Mouse (Mus musculus) myocyte (in vitro differentiated cells): ENCODE results near the gene Sectm1a.

Experiments
- CEBPB ChIP-seq: IDR thresholded peaks from 2 replicates; pipeline ENCODE4 v1.6.1; 2011; ENCODE audit warnings: mild to moderate bottlenecking, moderate library complexity; ENCODE audit not compliant: poor library complexity, insufficient read depth, severe bottlenecking
- MAX ChIP-seq: IDR thresholded peaks from one replicate; pipeline ENCODE4 v1.6.1; 2011; ENCODE audit warnings: low read depth, mild to moderate bottlenecking, control low read depth
- MYOG ChIP-seq, 3 experiments: IDR thresholded peaks; one replicate each; pipeline ENCODE4 v1.6.1; 2011; ENCODE audit warnings: control low read depth in 2 of 3, low read depth in 2 of 3, mild to moderate bottlenecking in 2 of 3; ENCODE audit not compliant: insufficient read length in 2 of 3, control insufficient read depth in 1 of 3, insufficient read depth in 1 of 3
- POLR2A ChIP-seq: IDR thresholded peaks from one replicate; pipeline ENCODE4 v1.6.1; 2011; ENCODE audit warnings: low read depth, mild to moderate bottlenecking, control low read depth, moderate library complexity; ENCODE audit not compliant: insufficient read length
- POLR2AphosphoS2 ChIP-seq: IDR thresholded peaks from one replicate; pipeline ENCODE4 v1.6.1; 2011; ENCODE audit warnings: low read depth, control low read depth; ENCODE audit not compliant: insufficient read length
- TCF12 ChIP-seq: IDR thresholded peaks from one replicate; pipeline ENCODE4 v1.6.1; 2011; ENCODE audit warnings: mild to moderate bottlenecking, control low read depth; ENCODE audit not compliant: poor library complexity, insufficient read depth, severe bottlenecking
- USF1 ChIP-seq: IDR thresholded peaks from one replicate; pipeline ENCODE4 v1.6.1; 2011; ENCODE audit warnings: low read depth, mild to moderate bottlenecking, control low read depth, moderate library complexity

GRCm38 (mm10) chr11:121058956-121059355 lies 22.1 kb downstream of the Sectm1a start:
- TF ChIP-seq POLR2A (no peak), CEBPB (no peak), MYOG (IDR thresholded peaks at IDR 0.05; ENCODE audit: control insufficient read depth in 1 of 3, insufficient read depth in 1 of 3, insufficient read length in 2 of 3, low read depth in 2 of 3) (no peak), USF1 (no peak), MAX (no peak), TCF12 (no peak), POLR2AphosphoS2 (no peak)
